In the genomic region with DNA sequence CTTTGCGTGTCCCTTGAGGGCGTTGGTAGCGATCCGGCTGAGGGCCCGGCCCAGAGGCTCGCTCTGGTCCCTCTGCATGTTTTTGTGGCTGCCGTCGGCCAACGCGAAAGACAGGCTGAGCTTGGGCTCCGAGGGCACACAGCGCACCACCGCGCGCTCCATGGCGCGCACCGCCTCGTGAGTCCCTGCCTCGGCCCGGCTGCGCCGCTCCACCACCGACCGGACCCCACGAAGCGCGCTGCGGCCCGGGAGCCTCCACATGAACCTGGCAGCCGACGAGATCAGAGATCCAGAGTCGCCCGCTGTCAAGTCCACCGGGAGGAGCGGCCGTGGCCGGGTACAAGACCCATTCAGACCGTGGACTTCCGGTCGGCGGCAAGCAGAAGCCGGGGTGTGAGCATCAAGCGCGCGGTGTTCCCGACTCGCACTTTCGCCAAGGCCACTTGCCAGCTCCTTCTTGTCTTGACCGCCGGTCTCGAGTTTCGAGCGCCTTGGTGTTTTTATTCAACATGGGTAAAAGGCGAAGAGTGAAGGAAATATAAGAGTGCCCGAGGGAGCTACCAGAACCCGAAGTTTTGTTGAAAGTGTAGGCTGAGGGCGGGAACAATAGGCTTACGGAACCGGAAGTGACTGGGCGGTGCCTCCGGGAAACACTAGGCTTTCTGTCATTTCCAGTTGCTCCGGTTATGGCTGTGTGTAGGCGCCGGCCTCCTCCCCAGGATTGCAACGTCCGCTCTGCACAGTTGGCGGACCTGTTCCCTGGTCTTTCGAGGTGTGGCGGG, we compare ENCODE assay signal across 8 mouse cellular contexts. TPM values are rescaled to one million over a fixed set of nuclear protein-coding genes. Genes with fewer than 3 reads are reported as not detected.
A peak's percentile ranks its signal among the peaks of the same experiment; 100 is the strongest.
DNase-seq lines count a peak whose midpoint lies in the region; ATAC-seq and TF ChIP-seq lines count a peak whose summit lies in the region.

Gene Pde12, minus strand, starts transcription at position 592 of the 782 bp plus-strand sequence.

- peaks cover 15% of the 10 kb centered on the region for H3K36me3 ChIP-seq in embryonic facial prominence, embryonic 14.5 days (ENCODE audit: control insufficient read depth, insufficient read depth, low read length)
- peaks cover 9% of the 10 kb centered on the region for H3K36me3 ChIP-seq in heart, adult 2 months (ENCODE audit: control insufficient read depth, insufficient read depth, low read length)
- peaks cover 17% of the 10 kb centered on the region for H3K36me3 ChIP-seq in limb, embryonic 13.5 days
- H3K36me3 ChIP-seq in midbrain, embryonic 16.5 days (ENCODE audit: control insufficient read depth, insufficient read depth, low read length): peaks cover 3% of the 10 kb centered on the region; the same call in 1 of the 2 replicates

- TF ChIP-seq POLR2A in heart, adult 2 months (IDR thresholded peaks at IDR 0.05; ENCODE audit: insufficient read depth, low read depth, low read length): peak; percentile 87

- peak within 1 kb of the TSS; percentile 90 for H3K4me3 ChIP-seq in embryonic facial prominence, embryonic 14.5 days (ENCODE audit: low read depth, low read length)
- H3K4me3 ChIP-seq in heart, adult 2 months: peak within 1 kb of the TSS; percentile 58
- peak within 1 kb of the TSS; percentile 96 for H3K4me3 ChIP-seq in limb, embryonic 13.5 days
- H3K4me3 ChIP-seq in midbrain, embryonic 16.5 days (ENCODE audit: low read depth, low read length): peak within 1 kb of the TSS; percentile 92

- peak within 1 kb of the TSS; percentile 85 for H3K9ac ChIP-seq in embryonic facial prominence, embryonic 14.5 days (ENCODE audit: low read depth, low read length)
- peak within 1 kb of the TSS; percentile 86 for H3K9ac ChIP-seq in heart, adult 2 months (ENCODE audit: low read depth, low read length)
- H3K9ac ChIP-seq in limb, embryonic 13.5 days: peak within 1 kb of the TSS; percentile 79
- peak within 1 kb of the TSS; percentile 77 for H3K9ac ChIP-seq in midbrain, embryonic 16.5 days (ENCODE audit: low read depth, low read length)

- H3K4me1 ChIP-seq in embryonic facial prominence, embryonic 14.5 days (ENCODE audit: control insufficient read depth, insufficient read depth, low read length): peaks cover 18% of the 10 kb centered on the region
- peaks cover 4% of the 10 kb centered on the region for H3K4me1 ChIP-seq in heart, adult 2 months (ENCODE audit: control insufficient read depth, insufficient read depth, low read length)
- peaks cover 25% of the 10 kb centered on the region for H3K4me1 ChIP-seq in limb, embryonic 13.5 days
- peaks cover 26% of the 10 kb centered on the region for H3K4me1 ChIP-seq in midbrain, embryonic 16.5 days (ENCODE audit: control insufficient read depth, insufficient read depth, low read length)

- 0 out of 2 replicates have a peak, but pooled peaks have one; percentile 1 for TF ChIP-seq CTCF in heart, adult 2 months (IDR thresholded peaks at IDR 0.05)

- peak within 1 kb of the TSS; percentile 97 for H3K4me2 ChIP-seq in embryonic facial prominence, embryonic 14.5 days (ENCODE audit: low read depth, low read length)
- H3K4me2 ChIP-seq in limb, embryonic 13.5 days (replicated peaks): peak within 1 kb of the TSS; percentile 99
- H3K4me2 ChIP-seq in midbrain, embryonic 16.5 days (ENCODE audit: low read length): peak within 1 kb of the TSS; percentile 95

- H3K79me2 ChIP-seq in heart, adult 2 months (replicated peaks; ENCODE audit: control insufficient read depth, insufficient read depth, low read length): peaks cover 1% of the 10 kb centered on the region; the same call in 1 of the 2 replicates

- intact Hi-C loops in heart, adult 2 months (cut with DNase I): loop anchor here (1.0 to 10.0 kb wide), 4 partner anchors 31 to 177 kb away; partner anchors contain the start of gene Arf4

- peak; percentile 52; the same call in 1 of the 2 replicates for TF ChIP-seq EP300 in heart, adult 2 months (IDR thresholded peaks at IDR 0.05; ENCODE audit: insufficient read depth, low read depth, low read length)

- peak within 1 kb of the TSS; percentile 83 for H3K27ac ChIP-seq in embryonic facial prominence, embryonic 14.5 days (replicated peaks; ENCODE audit: low read depth, low read length)
- peak within 1 kb of the TSS; percentile 99 for H3K27ac ChIP-seq in heart, adult 2 months
- H3K27ac ChIP-seq in limb, embryonic 13.5 days: peak within 1 kb of the TSS; percentile 93
- peak within 1 kb of the TSS; percentile 96 for H3K27ac ChIP-seq in midbrain, embryonic 16.5 days (ENCODE audit: low read length)

- DNase-seq in 3T3-L1 (ENCODE audit: low read depth, low spot score): peak; percentile 87
- peak; percentile 61 to 75 for DNase-seq in adrenal gland, postnatal 4 days (ENCODE audit: low spot score in 2 of 2)
- peak; percentile 95 for DNase-seq in embryonic facial prominence, embryonic 14.5 days (ENCODE audit: low spot score)
- DNase-seq in heart, adult 2 months: peak; percentile 89 to 92
- peak; percentile 87 to 89 for DNase-seq in kidney, adult 8-10 months
- peak; percentile 89 to 91 for DNase-seq in spleen, postnatal 10 days (ENCODE audit: low spot score in 2 of 2)

- ATAC-seq in embryonic facial prominence, embryonic 14.5 days (ENCODE audit: low read depth): peak; percentile 93
- peak; percentile 91 for ATAC-seq in limb, embryonic 13.5 days (ENCODE audit: low FRiP score, low read depth)
- ATAC-seq in midbrain, embryonic 16.5 days: peak; percentile 96

- no peaks in the 10 kb centered on the region for H3K27me3 ChIP-seq in embryonic facial prominence, embryonic 14.5 days (replicated peaks; ENCODE audit: control insufficient read depth, insufficient read depth, low read length)
- no peaks in the 10 kb centered on the region for H3K27me3 ChIP-seq in heart, adult 2 months (ENCODE audit: control insufficient read depth, insufficient read depth, low read length)
- no peaks in the 10 kb centered on the region for H3K27me3 ChIP-seq in limb, embryonic 13.5 days
- no peaks in the 10 kb centered on the region for H3K27me3 ChIP-seq in midbrain, embryonic 16.5 days (ENCODE audit: control insufficient read depth, insufficient read depth, low read depth, low read length)

- H3K9me3 ChIP-seq in embryonic facial prominence, embryonic 14.5 days (ENCODE audit: control insufficient read depth, low read length): no peaks in the 10 kb centered on the region
- no peaks in the 10 kb centered on the region for H3K9me3 ChIP-seq in limb, embryonic 13.5 days
- no peaks in the 10 kb centered on the region for H3K9me3 ChIP-seq in midbrain, embryonic 16.5 days (replicated peaks; ENCODE audit: control insufficient read depth, low read length, poor library complexity, severe bottlenecking)

- under 1% methylated on average over 39 of the region's 70 CpGs for WGBS in embryonic facial prominence, embryonic 14.5 days
- under 1% methylated on average over 70 of the region's 70 CpGs for WGBS in heart, adult 2 months
- under 1% methylated on average over 68 of the region's 70 CpGs for WGBS in limb, embryonic 13.5 days
- WGBS in midbrain, embryonic 16.5 days: 0% methylated on average over 69 of the region's 70 CpGs

RNA-seq across cellular contexts. Expression of gene Pde12, which starts in this region (rescaled TPM):
- 1 to 10 TPM; 8.9 to 9.9 TPM for total RNA-seq in adrenal gland, postnatal 4 days (2021)
- polyA plus RNA-seq in embryonic facial prominence, embryonic 14.5 days (2014; fragmentation: Nextera tagmentation; extraction: Ambion mirVana): 9.6 and 10.1 TPM in 2 replicates
- total RNA-seq in heart, adult 2 months (2021): 1 to 10 TPM; 5.2 to 5.6 TPM
- 2.1 and 3.4 TPM in 2 replicates for polyA plus RNA-seq in heart, adult 2 months (2012; rRNA removed)
- polyA plus RNA-seq in limb, embryonic 13.5 days (2015; fragmentation: Nextera tagmentation; extraction: Ambion mirVana): 9.4 and 10.0 TPM in 2 replicates
- 12.2 and 12.5 TPM in 2 replicates for polyA plus RNA-seq in midbrain, embryonic 16.5 days (2015; fragmentation: Nextera tagmentation; extraction: Ambion mirVana)

Comparison
In these comparisons a context has a peak if more than half of its experiments do, and no peak if none do; other contexts are left out.
1. Peak in every context shown above with its lines: DNase-seq, ATAC-seq, H3K4me3 ChIP-seq and H3K27ac ChIP-seq.